Mouse (Mus musculus): ENCODE results near the gene Gm28043.

DNA sequence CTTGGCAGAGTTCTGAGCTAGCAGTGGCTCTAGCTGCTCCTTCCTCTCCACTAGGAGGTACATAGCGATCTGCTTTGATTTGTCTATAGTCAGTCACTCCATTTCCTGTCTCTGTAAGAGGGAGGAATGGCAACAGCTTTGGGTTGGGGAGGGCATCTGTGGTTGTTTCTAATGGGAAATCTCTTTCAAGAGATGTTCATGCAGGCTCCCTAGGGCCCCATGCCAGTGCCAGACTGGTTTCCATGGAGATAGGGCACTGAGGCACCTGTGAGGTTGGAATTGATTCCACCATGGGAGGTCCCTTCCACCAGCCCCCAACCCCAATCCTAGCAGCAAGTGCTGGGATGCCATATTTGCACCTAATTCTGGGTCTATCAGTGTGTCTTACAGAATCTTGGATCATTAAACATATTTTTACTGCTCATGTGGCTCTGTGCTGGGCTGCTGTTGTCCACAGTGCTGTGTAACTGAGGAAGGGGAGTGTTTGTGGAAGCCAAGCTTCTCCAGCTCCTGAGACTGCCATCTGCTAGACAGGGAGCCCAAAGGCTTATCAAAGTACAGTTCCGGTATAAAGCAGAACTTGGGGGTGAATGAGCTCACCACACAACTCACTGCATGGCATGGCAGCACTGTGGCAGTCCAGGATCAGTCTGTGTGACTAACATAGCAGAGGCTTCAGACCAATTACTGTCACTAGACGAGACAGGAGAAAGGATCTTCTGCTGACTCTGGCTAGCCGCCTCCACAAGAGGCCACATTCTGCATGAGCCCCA is 88.4 kb downstream of the Gm28043 start:
- TF ChIP-seq ZNF384 (IDR thresholded peaks at IDR 0.05; ENCODE audit: low read depth, low read length) (no peak), ZC3H11A (IDR thresholded peaks at IDR 0.05; ENCODE audit: borderline replicate concordance, low read depth, low read length) (no peak), HCFC1 (IDR thresholded peaks at IDR 0.05; ENCODE audit: borderline replicate concordance, insufficient read depth, low read length) (no peak), MAFK (IDR thresholded peaks at IDR 0.05; ENCODE audit: insufficient read depth, low read depth, low read length) (no peak), CHD2 (IDR thresholded peaks at IDR 0.05; ENCODE audit: low read depth, low read length) (no peak)
